Comparison of ENCODE assay signal across 8 mouse cellular contexts in genomic region chr10:67317931-67318460, GRCm38 (mm10). TPM values are rescaled to one million over a fixed set of nuclear protein-coding genes. Genes with fewer than 3 reads are reported as not detected.
DNase-seq lines count a peak whose midpoint lies in the region; ATAC-seq lines count a peak whose summit lies in the region.

No protein-coding gene starts in this region.

- H3K27me3 ChIP-seq in forebrain, embryonic 12.5 days: peaks cover 54% of the 10 kb centered on the region
- peaks cover 14% of the 10 kb centered on the region for H3K27me3 ChIP-seq in hindbrain, embryonic 14.5 days (ENCODE audit: control insufficient read depth, insufficient read depth, low read length)
- H3K27me3 ChIP-seq in liver, embryonic 12.5 days (replicated peaks): peaks cover 10% of the 10 kb centered on the region
- no peaks in the 10 kb centered on the region for H3K27me3 ChIP-seq in midbrain, embryonic 16.5 days (ENCODE audit: control insufficient read depth, insufficient read depth, low read depth, low read length)

- no peaks in the 10 kb centered on the region for H3K36me3 ChIP-seq in forebrain, embryonic 12.5 days (replicated peaks)
- H3K36me3 ChIP-seq in hindbrain, embryonic 14.5 days (replicated peaks; ENCODE audit: control insufficient read depth, insufficient read depth): no peaks in the 10 kb centered on the region
- no peaks in the 10 kb centered on the region for H3K36me3 ChIP-seq in liver, embryonic 12.5 days
- H3K36me3 ChIP-seq in midbrain, embryonic 16.5 days (ENCODE audit: control insufficient read depth, insufficient read depth, low read length): no peaks in the 10 kb centered on the region

- peaks cover 17% of the 10 kb centered on the region; the same call in 1 of the 2 replicates for H3K4me1 ChIP-seq in forebrain, embryonic 12.5 days
- peaks cover 4% of the 10 kb centered on the region for H3K4me1 ChIP-seq in hindbrain, embryonic 14.5 days (replicated peaks; ENCODE audit: control insufficient read depth, insufficient read depth, low read length)
- H3K4me1 ChIP-seq in liver, embryonic 12.5 days: peaks cover 20% of the 10 kb centered on the region
- H3K4me1 ChIP-seq in midbrain, embryonic 16.5 days (ENCODE audit: control insufficient read depth, insufficient read depth, low read length): peaks cover 12% of the 10 kb centered on the region

- peak overlapping the region; percentile 36; the same call in 1 of the 2 replicates for H3K9ac ChIP-seq in forebrain, embryonic 12.5 days
- peak overlapping the region; percentile 16 for H3K9ac ChIP-seq in hindbrain, embryonic 14.5 days
- no peak overlapping the region for H3K9ac ChIP-seq in liver, embryonic 12.5 days
- H3K9ac ChIP-seq in midbrain, embryonic 16.5 days (ENCODE audit: low read depth, low read length): no peak overlapping the region

- no peak for ATAC-seq in forebrain, embryonic 12.5 days (ENCODE audit: low FRiP score)
- no peak for ATAC-seq in hindbrain, embryonic 14.5 days (ENCODE audit: low FRiP score)
- ATAC-seq in liver, embryonic 12.5 days: no peak
- no peak for ATAC-seq in midbrain, embryonic 16.5 days
- no peak for ATAC-seq in cerebellum, adult (ENCODE audit: insufficient number of reproducible peaks, low FRiP score, low TSS enrichment)

- peak overlapping the region; percentile 58 for H3K4me2 ChIP-seq in forebrain, embryonic 12.5 days
- H3K4me2 ChIP-seq in hindbrain, embryonic 14.5 days (replicated peaks): peak overlapping the region; percentile 52
- H3K4me2 ChIP-seq in liver, embryonic 12.5 days: peak overlapping the region; percentile 56
- peak overlapping the region; percentile 35 for H3K4me2 ChIP-seq in midbrain, embryonic 16.5 days (ENCODE audit: low read length)

- H3K9me3 ChIP-seq in forebrain, embryonic 12.5 days: no peaks in the 10 kb centered on the region
- no peaks in the 10 kb centered on the region for H3K9me3 ChIP-seq in hindbrain, embryonic 14.5 days (ENCODE audit: control insufficient read depth, low read length)
- no peaks in the 10 kb centered on the region for H3K9me3 ChIP-seq in liver, embryonic 12.5 days (replicated peaks)
- no peaks in the 10 kb centered on the region for H3K9me3 ChIP-seq in midbrain, embryonic 16.5 days (replicated peaks; ENCODE audit: control insufficient read depth, low read length, poor library complexity, severe bottlenecking)

- H3K4me3 ChIP-seq in forebrain, embryonic 12.5 days (replicated peaks): peak overlapping the region; percentile 30
- H3K4me3 ChIP-seq in hindbrain, embryonic 14.5 days (replicated peaks; ENCODE audit: low read length): no peak overlapping the region; the same call in 1 of the 2 replicates
- H3K4me3 ChIP-seq in liver, embryonic 12.5 days: peak overlapping the region; percentile 8; the same call in 1 of the 2 replicates
- peak overlapping the region; percentile 23 for H3K4me3 ChIP-seq in midbrain, embryonic 16.5 days (ENCODE audit: low read depth, low read length)

- no peak overlapping the region for H3K27ac ChIP-seq in forebrain, embryonic 12.5 days
- no peak overlapping the region for H3K27ac ChIP-seq in hindbrain, embryonic 14.5 days
- no peak overlapping the region for H3K27ac ChIP-seq in liver, embryonic 12.5 days
- H3K27ac ChIP-seq in midbrain, embryonic 16.5 days (ENCODE audit: low read length): no peak overlapping the region

- 1% methylated on average over 20 of the region's 20 CpGs for WGBS in forebrain, embryonic 12.5 days
- 1% methylated on average over 20 of the region's 20 CpGs for WGBS in hindbrain, embryonic 14.5 days
- WGBS in liver, embryonic 12.5 days (ENCODE audit: insufficient replicate concordance): 4% methylated on average over 20 of the region's 20 CpGs
- 3% methylated on average over 20 of the region's 20 CpGs for WGBS in midbrain, embryonic 16.5 days

- DNase-seq in testis, postnatal 10 days (ENCODE audit: low spot score): peak; percentile 52
- DNase-seq in testis, postnatal 14 days (ENCODE audit: low spot score): no peak
- DNase-seq in hindbrain, embryonic 14.5 days (ENCODE audit: low spot score): peak; percentile 40
- DNase-seq in layer of hippocampus, adult 8-10 months (ENCODE audit: low spot score in 2 of 2): no peak

RNA-seq across cellular contexts. Expression of gene Nrbf2, which starts 32.9 kb away (rescaled TPM):
- polyA plus RNA-seq in forebrain, embryonic 12.5 days (2016; fragmentation: Nextera tagmentation; extraction: Ambion mirVana): 38.8 and 41.3 TPM in 2 replicates
- polyA plus RNA-seq in hindbrain, embryonic 14.5 days (2014; fragmentation: Nextera tagmentation; extraction: Ambion mirVana): 40.2 and 44.4 TPM in 2 replicates
- polyA plus RNA-seq in liver, embryonic 12.5 days (2016; fragmentation: Nextera tagmentation; extraction: Ambion mirVana): 23.6 and 24.2 TPM in 2 replicates
- polyA plus RNA-seq in midbrain, embryonic 16.5 days (2015; fragmentation: Nextera tagmentation; extraction: Ambion mirVana): 41.6 and 41.9 TPM in 2 replicates
- 10 to 100 TPM; 16.6 to 22.1 (median 17.7) TPM for total RNA-seq in layer of hippocampus, adult 8-10 months (2022)

Comparison
In these comparisons a context has a peak if more than half of its experiments do, and no peak if none do; other contexts are left out.
1. DNase-seq: peak in testis, postnatal 10 days (single experiment) and hindbrain, embryonic 14.5 days (single experiment); none in testis, postnatal 14 days (single experiment) and layer of hippocampus, adult 8-10 months (0 of 2).
2. H3K9ac ChIP-seq: peak in forebrain, embryonic 12.5 days (single experiment) and hindbrain, embryonic 14.5 days (single experiment); none in liver, embryonic 12.5 days (single experiment) and midbrain, embryonic 16.5 days (single experiment).
3. Peak in every context shown above with its lines, with median percentiles within 50 percentile points of each other: H3K4me2 ChIP-seq.